Mouse (Mus musculus): ENCODE measurements around the gene Ctcf.

- TF ChIP-seq CTCF (IDR thresholded peaks at IDR 0.05; ENCODE audit: borderline replicate concordance, insufficient read depth, low read length): no peak
- no peak for TF ChIP-seq POLR2A (IDR thresholded peaks at IDR 0.05; ENCODE audit: low read depth, low read length)
Observed at GRCm38 (mm10) chr8:105611836-105612235, 24.5 kb upstream of the Ctcf start.
